Mouse (Mus musculus) limb, embryonic 14.5 days (tissue): ENCODE data around the gene Lef1. TPM values are rescaled to one million over a fixed set of nuclear protein-coding genes. Genes with fewer than 3 reads are reported as not detected.

Experiments used
- ATAC-seq: fragments of 200-750 bp; cut with Nextera tagmentation; 2 replicates; pipeline ENCODE4 v1.8.0; 2017; ENCODE audit warnings: low read depth, moderate number of reproducible peaks, moderate TSS enrichment; ENCODE audit not compliant: low FRiP score
- DNase-seq: peaks from one replicate; pipeline ENCODE4 v3.0.0-alpha.2; 2015; ENCODE audit warnings: low spot score
- H3K27ac ChIP-seq: fragments of 300-500 bp; sonication (generic); replicated peaks from 2 replicates; pipeline ENCODE4 v1.5.1; 2014; ENCODE audit warnings: low read depth, mild to moderate bottlenecking, low read length, moderate library complexity, mixed read lengths
- H3K27me3 ChIP-seq: fragments of 300-500 bp; sonication (generic); 2 replicates; pipeline ENCODE4 v1.6.1; 2014; ENCODE audit warnings: low read length, mixed read lengths; ENCODE audit not compliant: control insufficient read depth, insufficient read depth
- H3K36me3 ChIP-seq: fragments of 300-500 bp; sonication (generic); 2 replicates; pipeline ENCODE4 v1.6.1; 2014; ENCODE audit warnings: mild to moderate bottlenecking, low read length, moderate library complexity, mixed read lengths; ENCODE audit not compliant: control insufficient read depth, insufficient read depth
- H3K4me1 ChIP-seq: fragments of 300-500 bp; sonication (generic); 2 replicates; pipeline ENCODE4 v1.6.1; 2014; ENCODE audit warnings: antibody characterized with exemption, low read length, mixed read lengths; ENCODE audit not compliant: control insufficient read depth, insufficient read depth
- H3K4me2 ChIP-seq: fragments of 300-500 bp; sonication (generic); replicated peaks from 2 replicates; pipeline ENCODE4 v1.6.1; 2014; ENCODE audit warnings: low read depth, mild to moderate bottlenecking, low read length, moderate library complexity; ENCODE audit not compliant: severe bottlenecking
- H3K4me3 ChIP-seq: fragments of 300-500 bp; sonication (generic); replicated peaks from 2 replicates; pipeline ENCODE4 v1.5.1; 2014; ENCODE audit warnings: low read length
- H3K9ac ChIP-seq: fragments of 300-500 bp; sonication (generic); 2 replicates; pipeline ENCODE4 v1.6.1; 2014; ENCODE audit warnings: mild to moderate bottlenecking, low read depth, low read length, moderate library complexity; ENCODE audit not compliant: severe bottlenecking
- H3K9me3 ChIP-seq: fragments of 300-500 bp; sonication (generic); 2 replicates; pipeline ENCODE4 v1.6.1; 2016; ENCODE audit warnings: low read length; ENCODE audit not compliant: control insufficient read depth
- POLR2A ChIP-seq: fragments of 200-500 bp; IDR thresholded peaks from 2 replicates; pipeline ENCODE4 v1.8.0; 2012; ENCODE audit warnings: inconsistent platforms, mild to moderate bottlenecking, moderate library complexity, borderline replicate concordance; ENCODE audit not compliant: insufficient read depth, insufficient read length; ENCODE audit errors: extremely low read depth
- WGBS: fragments of 180-500 bp; shearing (Covaris S2); extraction: QIAGEN DNeasy Blood & Tissue Kit; methylation state at CpG from one replicate; pipeline ENCODE4 v1.1.7; 2014; 5-methylcytosine and 5-hydroxymethylcytosine counted together
- polyA plus RNA-seq, 2 experiments: library from polyadenylated mRNA; depleted of rRNA in 1 of 2; stranded (reverse) in 1 of 2; unstranded in 1 of 2; fragments of >200 nt; fragmentation: Nextera tagmentation in 1 of 2; extraction: Ambion mirVana in 1 of 2; gene quantifications; 2 replicates each; pipeline versions ENCODE4 v1.2.1 to v1.2.3; 2012 to 2014

Lef1 gene
- polyA plus RNA-seq, 2 experiments = 30.8 to 39.9 TPM

GRCm38 (mm10) chr3:131208265-131208891, 98.1 kb downstream of the Lef1 start:
- H3K27me3 ChIP-seq = no peaks in the 10 kb centered on the region
- no peak overlapping the region for H3K4me3 ChIP-seq
- no peak overlapping the region for H3K4me2 ChIP-seq
- 83% methylated on average over 13 of the region's 13 CpGs for whole genome bisulfite sequencing
- no peak for DNase-seq
- no peak overlapping the region for H3K27ac ChIP-seq
- H3K9me3 ChIP-seq = no peaks in the 10 kb centered on the region
- no peak overlapping the region for H3K9ac ChIP-seq
- ATAC-seq = no peak
- H3K36me3 ChIP-seq = no peaks in the 10 kb centered on the region
- H3K4me1 ChIP-seq = peaks cover 6% of the 10 kb centered on the region; the same call in 1 of the 2 replicates
- no peak for TF ChIP-seq POLR2A

- DNase-seq = no peak
- WGBS = 73% methylated on average over 7 of the region's 7 CpGs
These were observed 101.9 kb downstream of the Lef1 start for GRCm38 (mm10) chr3:131212200-131212599.

GRCm38 (mm10) chr3:131214060-131214658, 103.9 kb downstream of the Lef1 start:
- DNase-seq = no peak
- Histone ChIP-seq H3K36me3 (no peaks in the 10 kb centered on the region), H3K27me3 (no peaks in the 10 kb centered on the region), H3K9ac (no peak overlapping the region), H3K9me3 (no peaks in the 10 kb centered on the region), H3K4me3 (no peak overlapping the region), H3K27ac (no peak overlapping the region), H3K4me1 (peaks cover 10% of the 10 kb centered on the region; the same call in 1 of the 2 replicates), H3K4me2 (no peak overlapping the region)
- no peak for TF ChIP-seq POLR2A
- 44% methylated on average over 9 of the region's 9 CpGs for WGBS
- ATAC-seq = no peak

More at GRCm38 (mm10) chr3:131212200-131212599, 101.9 kb downstream of the Lef1 start:
- Histone ChIP-seq H3K4me2 (no peak overlapping the region), H3K9ac (no peak overlapping the region), H3K4me1 (peaks cover 10% of the 10 kb centered on the region; the same call in 1 of the 2 replicates), H3K9me3 (no peaks in the 10 kb centered on the region), H3K27ac (no peak overlapping the region), H3K27me3 (no peaks in the 10 kb centered on the region), H3K36me3 (no peaks in the 10 kb centered on the region), H3K4me3 (no peak overlapping the region)
- no peak for TF ChIP-seq POLR2A
- no peak for ATAC-seq

GRCm38 (mm10) chr3:131214841-131215240, 104.6 kb downstream of the Lef1 start:
- ATAC-seq = no peak
- Histone ChIP-seq H3K4me1 (peaks cover 10% of the 10 kb centered on the region; the same call in 1 of the 2 replicates), H3K9me3 (no peaks in the 10 kb centered on the region), H3K27me3 (no peaks in the 10 kb centered on the region), H3K9ac (no peak overlapping the region), H3K4me2 (no peak overlapping the region), H3K27ac (no peak overlapping the region), H3K4me3 (no peak overlapping the region), H3K36me3 (no peaks in the 10 kb centered on the region)
- no peak for DNase-seq
- no peak for TF ChIP-seq POLR2A
- 57% methylated on average over 9 of the region's 9 CpGs for WGBS

- no peak for TF ChIP-seq POLR2A
- Histone ChIP-seq H3K27ac (no peak overlapping the region), H3K36me3 (no peaks in the 10 kb centered on the region), H3K9me3 (no peaks in the 10 kb centered on the region), H3K4me2 (no peak overlapping the region), H3K9ac (no peak overlapping the region), H3K4me1 (0 out of 2 replicates have a peak, but pooled peaks cover 3% of the 10 kb centered on the region), H3K27me3 (no peaks in the 10 kb centered on the region), H3K4me3 (no peak overlapping the region)
- ATAC-seq (no peak), DNase-seq (no peak)
- WGBS = 66% methylated on average over 14 of the region's 14 CpGs
These were observed 108.5 kb downstream of the Lef1 start for GRCm38 (mm10) chr3:131218636-131219390.
